Mouse (Mus musculus) urinary bladder, adult 18-20 months (tissue): ENCODE measurements around the gene Fam69a.

Source experiments
- DNase-seq, 2 experiments: peaks; one replicate each; pipeline ENCODE4 v3.0.0; 2022; ENCODE audit warnings: low spot score in 2 of 2, mixed read lengths in 2 of 2

Gene Fam69a

DNA sequence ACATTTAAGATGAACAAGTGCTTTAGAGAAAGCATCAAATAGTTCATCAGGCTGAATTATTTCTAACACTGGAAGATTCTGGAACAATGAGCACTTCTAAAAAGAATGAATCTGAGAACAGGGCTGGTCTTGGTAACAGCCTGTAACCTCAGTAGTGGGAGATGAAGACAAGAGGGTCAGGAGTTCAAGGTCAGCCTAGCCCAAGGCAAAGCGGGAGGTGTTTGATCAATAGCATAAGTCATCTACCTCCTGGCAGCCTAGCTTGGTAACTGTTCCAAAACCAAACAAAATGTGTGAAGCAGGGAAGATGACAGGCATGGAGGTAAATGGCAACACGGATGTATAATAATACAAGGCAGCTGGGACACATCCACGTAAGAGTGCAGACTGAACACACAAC, 122.9 kb downstream of the Fam69a start:
- DNase-seq, result no peak

DNA sequence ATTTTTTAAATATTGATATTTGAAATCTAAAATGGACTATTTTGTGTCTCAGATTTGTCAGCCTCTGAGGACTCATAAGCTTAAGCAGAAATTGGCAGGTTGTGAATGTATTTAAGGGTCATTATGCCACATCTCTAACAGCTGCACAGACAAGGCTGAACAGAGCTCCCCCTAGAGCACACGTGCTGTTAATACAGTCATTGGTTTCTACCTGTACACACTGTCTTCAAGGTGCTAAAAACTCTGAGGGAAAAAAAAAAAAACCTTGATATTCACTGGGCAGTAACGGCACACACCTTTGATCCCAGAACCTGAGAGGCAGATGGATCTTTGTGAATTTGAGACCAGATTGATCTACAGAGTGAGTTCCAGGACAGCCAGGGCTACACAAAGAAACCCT, 127.9 kb downstream of the Fam69a start:
- DNase-seq, result no peak
